Mouse (Mus musculus) CD4-positive, CD25-positive, alpha-beta regulatory T cell, adult 9 weeks (primary cell): ENCODE measurements around the gene Scgb3a1. TPM values are rescaled to one million over a fixed set of nuclear protein-coding genes. Genes with fewer than 3 reads are reported as not detected.

Source experiments
- polyA plus RNA-seq: library from polyadenylated mRNA; unstranded; fragments of 100-300 nt; shearing (Covaris generic); gene quantifications from one replicate; pipeline ENCODE4 v1.2.1, GENCODE M21; 2017

Scgb3a1 gene
- not detected for polyA plus RNA-seq

GRCm38 (mm10) chr11:49663310-49663709 lies at the start of gene Scgb3a1:
TSS of gene Scgb3a1 (plus strand) at chr11:49663610.

GRCm38 (mm10) chr11:49712555-49713335 lies 49.3 kb downstream of the Scgb3a1 start, which contains the start of gene Cnot6:
TSS of gene Cnot6 (minus strand) at chr11:49712723.

Other genes starting within 250 kb of the Scgb3a1 start
- gene Olfr1389, start 240.5 kb upstream of the Scgb3a1 start, polyA plus RNA-seq: not detected
- gene Olfr1388, start 227.0 kb upstream of the Scgb3a1 start, polyA plus RNA-seq: not detected
- gene Olfr1387, start 208.3 kb upstream of the Scgb3a1 start, polyA plus RNA-seq: not detected
- not detected for gene Olfr1386, start 198.6 kb upstream of the Scgb3a1 start, polyA plus RNA-seq
- not detected for gene Olfr1385, start 174.5 kb upstream of the Scgb3a1 start, polyA plus RNA-seq
- gene Olfr1384, start 156.9 kb upstream of the Scgb3a1 start, polyA plus RNA-seq: not detected
- gene Olfr1383, start 144.0 kb upstream of the Scgb3a1 start, polyA plus RNA-seq: not detected
- gene Olfr1382, start 135.4 kb upstream of the Scgb3a1 start, polyA plus RNA-seq: not detected
- not detected for gene Olfr1381, start 120.2 kb upstream of the Scgb3a1 start, polyA plus RNA-seq
- gene Olfr1380, start 106.7 kb upstream of the Scgb3a1 start, polyA plus RNA-seq: not detected
- not detected for gene Flt4, start 54.3 kb upstream of the Scgb3a1 start, polyA plus RNA-seq
- gene Cnot6, start 49.1 kb downstream of the Scgb3a1 start, polyA plus RNA-seq: 12.1 TPM
- gene Gfpt2, start 130.6 kb downstream of the Scgb3a1 start, polyA plus RNA-seq: 1.5 TPM
- gene Mapk9, start 183.1 kb downstream of the Scgb3a1 start, polyA plus RNA-seq: 19.6 TPM
- gene Rasgef1c, start 238.2 kb downstream of the Scgb3a1 start, polyA plus RNA-seq: 0.07 TPM